Comparison of ENCODE assay signal across 9 mouse cellular contexts in genomic region chr2:153953836-153954235, GRCm38 (mm10). TPM values are rescaled to one million over a fixed set of nuclear protein-coding genes. Genes with fewer than 3 reads are reported as not detected.
A peak's percentile ranks its signal among the peaks of the same experiment; 100 is the strongest.
DNase-seq lines count a peak whose midpoint lies in the region; ATAC-seq and TF ChIP-seq lines count a peak whose summit lies in the region.
"Had no signal": no experiment of that assay in that cellular context is flagged by ENCODE, and none has a peak within 500 bp of the region (broad histone marks: within the 10 kb centered on the region; RNA-seq: fewer than 3 reads in every experiment).

No protein-coding gene starts in this region.

- no peaks in the 10 kb centered on the region for H3K79me2 ChIP-seq in liver, adult 2 months (ENCODE audit: control insufficient read depth, insufficient read depth, low read length)

- peak; percentile 71 for TF ChIP-seq CTCF in liver, adult 2 months (IDR thresholded peaks at IDR 0.05; ENCODE audit: low read depth, low read length)

- TF ChIP-seq POLR2A in liver, adult 2 months (IDR thresholded peaks at IDR 0.05; ENCODE audit: extremely low read depth, insufficient read depth, low read length) = no peak

- DNase-seq in midbrain, embryonic 10.5 days (ENCODE audit: low spot score) = peak; percentile 75
- peak; percentile 72 for DNase-seq in WW6 (ENCODE audit: low read depth, low spot score)
- peak; percentile 75 for DNase-seq in embryo, embryonic 9.5 days (ENCODE audit: extremely low spot score)
- peak; percentile 56 for DNase-seq in hindbrain, embryonic 14.5 days (ENCODE audit: low spot score)
- peak; percentile 24 for DNase-seq in liver, adult 2 months (ENCODE audit: extremely low read depth, low read depth, low spot score)
- DNase-seq in neural tube, embryonic 11.5 days (ENCODE audit: low spot score) = peak; percentile 75
- DNase-seq in left cerebral cortex, adult 18-20 months (ENCODE audit: low spot score in 2 of 2) = no peak

- H3K36me3 ChIP-seq in midbrain, embryonic 10.5 days = no peaks in the 10 kb centered on the region
- no peaks in the 10 kb centered on the region for H3K36me3 ChIP-seq in midbrain, embryonic 15.5 days (replicated peaks)
- no peaks in the 10 kb centered on the region for H3K36me3 ChIP-seq in hindbrain, embryonic 14.5 days (replicated peaks; ENCODE audit: control insufficient read depth, insufficient read depth)
- H3K36me3 ChIP-seq in liver, adult 2 months (ENCODE audit: control insufficient read depth, insufficient read depth, low read length) = no peaks in the 10 kb centered on the region
- no peaks in the 10 kb centered on the region for H3K36me3 ChIP-seq in neural tube, embryonic 11.5 days (ENCODE audit: control insufficient read depth, insufficient read depth, low read length)

- no peak for ATAC-seq in midbrain, embryonic 15.5 days (replicated peaks)
- no peak for ATAC-seq in hindbrain, embryonic 14.5 days (ENCODE audit: low FRiP score)
- ATAC-seq in neural tube, embryonic 11.5 days (ENCODE audit: insufficient read depth, low FRiP score, low TSS enrichment) = peak; percentile 35; the same call in 1 of the 2 replicates

- no peak overlapping the region for H3K4me2 ChIP-seq in midbrain, embryonic 15.5 days
- peak overlapping the region; percentile 25; the same call in 1 of the 2 replicates for H3K4me2 ChIP-seq in hindbrain, embryonic 14.5 days (replicated peaks)
- H3K4me2 ChIP-seq in neural tube, embryonic 11.5 days (ENCODE audit: low read depth) = no peak overlapping the region

- 0 out of 2 replicates have a peak, but pooled peaks cover 4% of the 10 kb centered on the region for H3K4me1 ChIP-seq in midbrain, embryonic 10.5 days
- no peaks in the 10 kb centered on the region for H3K4me1 ChIP-seq in midbrain, embryonic 15.5 days
- no peaks in the 10 kb centered on the region for H3K4me1 ChIP-seq in hindbrain, embryonic 14.5 days (replicated peaks; ENCODE audit: control insufficient read depth, insufficient read depth, low read length)
- no peaks in the 10 kb centered on the region for H3K4me1 ChIP-seq in liver, adult 2 months (ENCODE audit: control insufficient read depth, insufficient read depth, low read length)
- H3K4me1 ChIP-seq in neural tube, embryonic 11.5 days (ENCODE audit: control insufficient read depth, insufficient read depth, low read length) = no peaks in the 10 kb centered on the region

- no peaks in the 10 kb centered on the region for H3K27me3 ChIP-seq in midbrain, embryonic 10.5 days (ENCODE audit: low read depth, poor library complexity, severe bottlenecking)
- H3K27me3 ChIP-seq in midbrain, embryonic 15.5 days (replicated peaks) = no peaks in the 10 kb centered on the region
- H3K27me3 ChIP-seq in hindbrain, embryonic 14.5 days (ENCODE audit: control insufficient read depth, insufficient read depth, low read length) = no peaks in the 10 kb centered on the region
- H3K27me3 ChIP-seq in liver, adult 2 months (ENCODE audit: control insufficient read depth, insufficient read depth, low read length) = no peaks in the 10 kb centered on the region
- no peaks in the 10 kb centered on the region for H3K27me3 ChIP-seq in neural tube, embryonic 11.5 days (ENCODE audit: control insufficient read depth, insufficient read depth, low read length)

- no peaks in the 10 kb centered on the region for H3K9me3 ChIP-seq in midbrain, embryonic 10.5 days (replicated peaks)
- H3K9me3 ChIP-seq in midbrain, embryonic 15.5 days = no peaks in the 10 kb centered on the region
- H3K9me3 ChIP-seq in hindbrain, embryonic 14.5 days (ENCODE audit: control insufficient read depth, low read length) = no peaks in the 10 kb centered on the region
- H3K9me3 ChIP-seq in neural tube, embryonic 11.5 days (ENCODE audit: control insufficient read depth, low read length) = no peaks in the 10 kb centered on the region

- no peak overlapping the region for H3K27ac ChIP-seq in midbrain, embryonic 10.5 days (replicated peaks)
- H3K27ac ChIP-seq in midbrain, embryonic 15.5 days = no peak overlapping the region
- no peak overlapping the region for H3K27ac ChIP-seq in hindbrain, embryonic 14.5 days
- H3K27ac ChIP-seq in liver, adult 2 months (replicated peaks; ENCODE audit: insufficient read depth, low read depth, low read length) = no peak overlapping the region
- no peak overlapping the region for H3K27ac ChIP-seq in neural tube, embryonic 11.5 days (ENCODE audit: low read depth, low read length)

- peak overlapping the region; percentile 28 for H3K4me3 ChIP-seq in midbrain, embryonic 10.5 days
- no peak overlapping the region for H3K4me3 ChIP-seq in midbrain, embryonic 15.5 days
- H3K4me3 ChIP-seq in hindbrain, embryonic 14.5 days (replicated peaks; ENCODE audit: low read length) = no peak overlapping the region
- H3K4me3 ChIP-seq in liver, adult 2 months (ENCODE audit: insufficient read depth, low read depth, low read length) = no peak overlapping the region
- no peak overlapping the region for H3K4me3 ChIP-seq in neural tube, embryonic 11.5 days (ENCODE audit: low read depth, low read length)

- no peak overlapping the region for H3K9ac ChIP-seq in midbrain, embryonic 15.5 days
- H3K9ac ChIP-seq in hindbrain, embryonic 14.5 days = no peak overlapping the region
- H3K9ac ChIP-seq in liver, adult 2 months (ENCODE audit: low read depth, low read length) = no peak overlapping the region
- H3K9ac ChIP-seq in neural tube, embryonic 11.5 days (ENCODE audit: low read length) = no peak overlapping the region

- WGBS in midbrain, embryonic 10.5 days = 8% methylated on average over 6 of the region's 6 CpGs
- WGBS in midbrain, embryonic 15.5 days = 6% methylated on average over 6 of the region's 6 CpGs
- 6% methylated on average over 6 of the region's 6 CpGs for WGBS in hindbrain, embryonic 14.5 days
- WGBS in liver, adult 2 months = 3% methylated on average over 6 of the region's 6 CpGs
- WGBS in neural tube, embryonic 11.5 days = 5% methylated on average over 6 of the region's 6 CpGs

RNA-seq across cellular contexts. Expression of gene Bpifb4, which starts 15.8 kb away (rescaled TPM):
- polyA plus RNA-seq in midbrain, embryonic 10.5 days (2016; fragmentation: Nextera tagmentation; extraction: Ambion mirVana) = 0.10 TPM in 1 of 2 replicates, not detected in the other
- not detected in 2 replicates for polyA plus RNA-seq in midbrain, embryonic 15.5 days (2015; fragmentation: Nextera tagmentation; extraction: Ambion mirVana)
- polyA plus RNA-seq in hindbrain, embryonic 14.5 days (2014; fragmentation: Nextera tagmentation; extraction: Ambion mirVana) = not detected in 2 replicates
- not detected in 2 replicates for total RNA-seq in liver, adult 2 months (2014; rRNA removed)
- not detected in 2 replicates for polyA plus RNA-seq in liver, adult 2 months (2012; rRNA removed)
- polyA plus RNA-seq in neural tube, embryonic 11.5 days (2014; fragmentation: Nextera tagmentation; extraction: Ambion mirVana) = not detected in 2 replicates
- total RNA-seq in left cerebral cortex, adult 18-20 months (2021) = not detected
- polyA plus RNA-seq: gonadal fat pad, adult 2 months had no signal

RNA-seq across cellular contexts. Expression of gene Bpifa6, which starts 20.9 kb away (rescaled TPM):
- polyA plus RNA-seq in midbrain, embryonic 10.5 days (2016; fragmentation: Nextera tagmentation; extraction: Ambion mirVana) = not detected in 2 replicates
- polyA plus RNA-seq in midbrain, embryonic 15.5 days (2015; fragmentation: Nextera tagmentation; extraction: Ambion mirVana) = not detected in 2 replicates
- polyA plus RNA-seq in hindbrain, embryonic 14.5 days (2014; fragmentation: Nextera tagmentation; extraction: Ambion mirVana) = not detected in 2 replicates
- not detected in 2 replicates for total RNA-seq in liver, adult 2 months (2014; rRNA removed)
- not detected in 2 replicates for polyA plus RNA-seq in liver, adult 2 months (2012; rRNA removed)
- not detected in 2 replicates for polyA plus RNA-seq in neural tube, embryonic 11.5 days (2014; fragmentation: Nextera tagmentation; extraction: Ambion mirVana)
- not detected for total RNA-seq in left cerebral cortex, adult 18-20 months (2021)
- polyA plus RNA-seq: gonadal fat pad, adult 2 months had no signal

RNA-seq across cellular contexts. Expression of gene Bpifb3, which starts 35.8 kb away (rescaled TPM):
- not detected in 2 replicates for polyA plus RNA-seq in midbrain, embryonic 10.5 days (2016; fragmentation: Nextera tagmentation; extraction: Ambion mirVana)
- polyA plus RNA-seq in midbrain, embryonic 15.5 days (2015; fragmentation: Nextera tagmentation; extraction: Ambion mirVana) = not detected in 2 replicates
- not detected in 2 replicates for polyA plus RNA-seq in hindbrain, embryonic 14.5 days (2014; fragmentation: Nextera tagmentation; extraction: Ambion mirVana)
- not detected in 2 replicates for total RNA-seq in liver, adult 2 months (2014; rRNA removed)
- polyA plus RNA-seq in liver, adult 2 months (2012; rRNA removed) = not detected in 2 replicates
- not detected in 2 replicates for polyA plus RNA-seq in neural tube, embryonic 11.5 days (2014; fragmentation: Nextera tagmentation; extraction: Ambion mirVana)
- not detected for total RNA-seq in left cerebral cortex, adult 18-20 months (2021)

RNA-seq across cellular contexts. Expression of gene Bpifb6, which starts 53.6 kb away (rescaled TPM):
- polyA plus RNA-seq in midbrain, embryonic 10.5 days (2016; fragmentation: Nextera tagmentation; extraction: Ambion mirVana) = not detected in 2 replicates
- polyA plus RNA-seq in midbrain, embryonic 15.5 days (2015; fragmentation: Nextera tagmentation; extraction: Ambion mirVana) = not detected in 2 replicates
- polyA plus RNA-seq in hindbrain, embryonic 14.5 days (2014; fragmentation: Nextera tagmentation; extraction: Ambion mirVana) = 0.12 TPM in 1 of 2 replicates, not detected in the other
- total RNA-seq in liver, adult 2 months (2014; rRNA removed) = not detected in 2 replicates
- polyA plus RNA-seq in liver, adult 2 months (2012; rRNA removed) = not detected in 2 replicates
- not detected in 2 replicates for polyA plus RNA-seq in neural tube, embryonic 11.5 days (2014; fragmentation: Nextera tagmentation; extraction: Ambion mirVana)
- total RNA-seq in left cerebral cortex, adult 18-20 months (2021) = not detected

RNA-seq across cellular contexts. Expression of gene Bpifa2, which starts 54.2 kb away (rescaled TPM):
- not detected in 2 replicates for polyA plus RNA-seq in midbrain, embryonic 10.5 days (2016; fragmentation: Nextera tagmentation; extraction: Ambion mirVana)
- not detected in 2 replicates for polyA plus RNA-seq in midbrain, embryonic 15.5 days (2015; fragmentation: Nextera tagmentation; extraction: Ambion mirVana)
- polyA plus RNA-seq in hindbrain, embryonic 14.5 days (2014; fragmentation: Nextera tagmentation; extraction: Ambion mirVana) = not detected in 2 replicates
- total RNA-seq in liver, adult 2 months (2014; rRNA removed) = not detected in 2 replicates
- not detected in 2 replicates for polyA plus RNA-seq in liver, adult 2 months (2012; rRNA removed)
- polyA plus RNA-seq in neural tube, embryonic 11.5 days (2014; fragmentation: Nextera tagmentation; extraction: Ambion mirVana) = not detected in 2 replicates
- not detected for total RNA-seq in left cerebral cortex, adult 18-20 months (2021)
- polyA plus RNA-seq: gonadal fat pad, adult 2 months had no signal

Comparison
In these comparisons a context has a peak if more than half of its experiments do, and no peak if none do; other contexts are left out.
1. DNase-seq: peak in midbrain, embryonic 10.5 days (single experiment), WW6 (single experiment), embryo, embryonic 9.5 days (single experiment), hindbrain, embryonic 14.5 days (single experiment), liver, adult 2 months (single experiment) and neural tube, embryonic 11.5 days (single experiment); none in left cerebral cortex, adult 18-20 months (0 of 2).